Mouse (Mus musculus) intestine, embryonic 14.5 days (tissue): ENCODE data around the gene Slc25a33. TPM values are rescaled to one million over a fixed set of nuclear protein-coding genes. Genes with fewer than 3 reads are reported as not detected.
"Not testable (repeated sequence)": the region's sequence is repeated elsewhere in the genome, so short reads cannot be mapped to it uniquely, and the experiment has no call there.

Source experiments
- ATAC-seq: fragments of 200-750 bp; cut with Nextera tagmentation; replicated peaks from 2 replicates; pipeline ENCODE4 v1.8.0; 2017; ENCODE audit warnings: low read depth, moderate number of reproducible peaks, moderate TSS enrichment, moderate library complexity; ENCODE audit not compliant: low FRiP score, low TSS enrichment
- DNase-seq: peaks from one replicate; pipeline ENCODE4 v3.0.0-alpha.2; 2018; ENCODE audit warnings: low spot score
- H3K27ac ChIP-seq: fragments of 300-500 bp; sonication (generic); 2 replicates; pipeline ENCODE4 v1.5.1; 2014; ENCODE audit warnings: low read depth, mild to moderate bottlenecking, control low read depth
- H3K27me3 ChIP-seq: fragments of 300-500 bp; sonication (generic); replicated peaks from 2 replicates; pipeline ENCODE4 v1.6.1; 2014; ENCODE audit warnings: low read length, control low read depth; ENCODE audit not compliant: control insufficient read depth, insufficient read depth
- H3K36me3 ChIP-seq: fragments of 300-500 bp; sonication (generic); 2 replicates; pipeline ENCODE4 v1.6.1; 2014; ENCODE audit warnings: low read length, control low read depth; ENCODE audit not compliant: control insufficient read depth, insufficient read depth
- H3K4me1 ChIP-seq: fragments of 300-500 bp; sonication (generic); replicated peaks from 2 replicates; pipeline ENCODE4 v1.6.1; 2014; ENCODE audit warnings: low read length, control low read depth, mixed read lengths; ENCODE audit not compliant: control insufficient read depth, insufficient read depth
- H3K4me2 ChIP-seq: fragments of 300-500 bp; sonication (generic); 2 replicates; pipeline ENCODE4 v1.6.1; 2014; ENCODE audit warnings: low read length
- H3K4me3 ChIP-seq: fragments of 300-500 bp; sonication (generic); 2 replicates; pipeline ENCODE4 v1.5.1; 2014; ENCODE audit warnings: low read depth, low read length, control low read depth, mixed read lengths
- H3K9ac ChIP-seq: fragments of 300-500 bp; sonication (generic); 2 replicates; pipeline ENCODE4 v1.6.1; 2014; ENCODE audit warnings: mild to moderate bottlenecking, low read length
- H3K9me3 ChIP-seq: fragments of 300-500 bp; sonication (generic); 2 replicates; pipeline ENCODE4 v1.6.1; 2016; ENCODE audit warnings: low read length, control low read depth; ENCODE audit not compliant: control insufficient read depth
- WGBS: fragments of 180-500 bp; shearing (Covaris S2); extraction: QIAGEN DNeasy Blood & Tissue Kit; methylation state at CpG from one replicate; pipeline ENCODE4 v1.1.7; 2014; 5-methylcytosine and 5-hydroxymethylcytosine counted together
- polyA plus RNA-seq: library from polyadenylated mRNA; unstranded; fragments of >200 nt; fragmentation: Nextera tagmentation; extraction: Ambion mirVana; gene quantifications from 2 replicates; pipeline ENCODE4 v1.2.1, GENCODE M21; 2014

Gene Slc25a33
- polyA plus RNA-seq, 1 experiment from 2014 or later: 12.8 TPM

DNA sequence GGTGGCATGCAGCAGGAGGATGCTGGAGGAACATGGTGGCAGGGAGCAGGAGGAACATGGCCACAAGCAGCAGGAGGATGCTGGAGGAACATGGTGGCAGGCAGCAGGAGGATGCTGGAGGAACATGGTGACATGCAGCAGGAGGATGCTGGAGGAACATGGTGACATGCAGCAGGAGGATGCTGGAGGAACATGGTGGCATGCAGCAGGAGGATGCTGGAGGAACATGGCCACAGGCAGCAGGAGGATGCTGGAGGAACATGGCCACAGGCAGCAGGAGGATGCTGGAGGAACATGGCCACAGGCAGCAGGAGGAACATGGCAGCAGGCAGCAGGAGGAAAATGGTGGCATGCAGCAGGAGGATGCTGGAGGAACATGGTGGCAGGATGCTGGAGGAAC is 36.3 kb upstream of the Slc25a33 start:
- H3K4me2 ChIP-seq, H3K27ac ChIP-seq, H3K4me1 ChIP-seq, H3K9me3 ChIP-seq, ATAC-seq, H3K4me3 ChIP-seq, H3K36me3 ChIP-seq, H3K27me3 ChIP-seq, H3K9ac ChIP-seq, DNase-seq: not testable (repeated sequence)

DNA sequence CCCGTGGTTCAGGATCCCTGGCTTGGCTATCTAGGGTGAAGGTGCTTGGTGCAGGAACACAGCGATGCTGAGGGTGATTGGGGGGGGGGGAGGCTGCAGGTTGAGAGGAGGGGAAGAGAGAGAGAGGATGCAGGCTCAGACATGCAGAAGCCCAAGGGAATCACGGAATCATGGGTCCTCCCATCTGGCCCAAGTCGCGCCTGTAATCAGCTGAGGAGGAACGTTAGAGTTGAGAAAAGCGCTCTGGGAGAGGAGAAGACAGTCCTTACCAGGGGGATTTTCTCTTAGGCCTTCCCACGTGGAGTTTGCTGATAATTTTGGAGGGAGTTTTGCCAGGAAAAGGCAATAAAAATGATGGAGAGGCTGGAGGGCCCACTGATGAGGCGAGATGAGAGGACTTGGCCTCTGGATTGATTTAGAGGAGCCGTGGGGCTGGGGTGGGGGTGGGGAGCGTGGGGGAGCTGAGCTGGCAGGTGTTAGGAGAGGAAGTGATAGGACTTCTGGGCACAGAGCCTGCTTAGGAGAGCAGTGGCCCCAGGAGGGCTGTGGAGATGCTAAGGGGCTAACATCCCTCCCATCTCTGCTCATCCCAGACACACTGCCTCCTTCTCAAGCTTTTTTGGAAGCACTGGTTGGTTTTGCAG is 34.6 kb upstream of the Slc25a33 start:
- no peak overlapping the region for H3K4me3 ChIP-seq
- DNase-seq (no peak), ATAC-seq (no peak; the same call in 1 of the 2 replicates)
- H3K27ac ChIP-seq: no peak overlapping the region
- no peak overlapping the region for H3K9ac ChIP-seq
- H3K4me2 ChIP-seq: no peak overlapping the region
- H3K9me3 ChIP-seq: no peaks in the 10 kb centered on the region
- no peaks in the 10 kb centered on the region for H3K4me1 ChIP-seq
- H3K36me3 ChIP-seq: no peaks in the 10 kb centered on the region
- H3K27me3 ChIP-seq: 0 out of 2 replicates have a peak, but pooled peaks cover 6% of the 10 kb centered on the region
- WGBS: 30% methylated on average over 11 of the region's 11 CpGs

DNA sequence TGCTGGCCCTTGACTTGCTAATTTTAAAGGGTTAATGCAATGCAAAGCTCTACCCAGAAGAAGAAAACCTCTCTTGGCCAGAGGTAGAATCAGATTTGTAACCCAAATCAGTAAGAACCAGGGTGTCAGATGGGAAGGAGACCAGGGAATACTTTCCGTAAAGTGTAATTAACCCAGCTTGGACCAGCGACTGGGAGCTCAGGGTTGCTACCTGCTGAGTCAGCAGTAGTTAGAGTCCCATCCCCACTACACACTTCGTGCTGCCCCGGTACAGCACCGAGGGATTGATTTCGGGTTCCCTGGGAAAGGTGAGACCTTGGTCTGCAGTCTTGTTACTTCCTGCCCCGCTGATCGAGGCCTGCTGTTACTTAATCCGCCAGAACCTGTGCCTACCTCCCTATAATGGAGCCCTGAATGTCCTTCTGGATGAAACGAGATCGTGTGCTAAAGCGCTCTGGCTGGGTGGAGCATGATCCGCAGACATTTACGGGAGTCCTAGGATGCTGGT is 34.0 kb upstream of the Slc25a33 start:
- Histone ChIP-seq H3K9ac (no peak overlapping the region), H3K4me1 (no peaks in the 10 kb centered on the region), H3K27me3 (0 out of 2 replicates have a peak, but pooled peaks cover 6% of the 10 kb centered on the region), H3K4me2 (no peak overlapping the region), H3K36me3 (no peaks in the 10 kb centered on the region), H3K27ac (no peak overlapping the region), H3K4me3 (no peak overlapping the region), H3K9me3 (no peaks in the 10 kb centered on the region)
- DNase-seq: no peak
- WGBS: 43% methylated on average over 14 of the region's 14 CpGs
- ATAC-seq: no peak

DNA sequence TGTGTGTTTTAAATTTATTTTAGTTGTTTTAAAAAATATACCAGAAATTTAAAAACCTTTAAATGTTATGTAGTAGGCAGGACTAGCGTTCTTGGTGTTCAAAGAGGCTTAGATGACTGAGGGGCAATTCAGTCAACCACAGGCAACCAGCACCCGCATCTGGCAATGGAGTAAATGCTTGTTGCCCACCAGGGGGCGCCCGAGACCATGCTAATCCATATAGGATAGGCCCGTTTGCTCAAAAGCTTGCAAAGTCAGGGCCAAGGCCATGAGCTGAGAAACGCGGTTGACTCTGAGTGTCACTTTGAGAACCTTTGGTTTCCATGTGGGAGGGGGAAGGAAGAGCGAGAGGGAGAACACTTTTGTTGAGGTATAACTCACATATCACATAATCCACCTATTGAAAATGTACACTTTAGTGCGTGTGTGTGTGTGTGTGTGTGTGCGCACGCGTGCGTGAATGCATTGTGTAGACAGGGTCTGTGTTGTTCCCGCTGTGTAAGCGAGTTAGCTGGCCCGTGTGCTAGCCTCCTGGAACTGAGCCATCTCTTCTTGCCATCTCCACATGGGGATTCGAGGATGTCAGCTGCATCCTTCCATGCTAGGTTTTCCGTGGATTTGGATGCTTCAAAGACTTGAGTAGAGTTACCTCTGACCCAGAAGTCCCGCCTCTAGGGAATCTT is 32.8 kb upstream of the Slc25a33 start:
- peak; percentile 97 for DNase-seq
- ATAC-seq: peak; percentile 83
- Histone ChIP-seq H3K9ac (no peak overlapping the region), H3K9me3 (no peaks in the 10 kb centered on the region), H3K27me3 (0 out of 2 replicates have a peak, but pooled peaks cover 6% of the 10 kb centered on the region), H3K4me3 (no peak overlapping the region), H3K36me3 (no peaks in the 10 kb centered on the region), H3K4me1 (no peaks in the 10 kb centered on the region), H3K4me2 (no peak overlapping the region), H3K27ac (no peak overlapping the region)
- WGBS: 50% methylated on average over 19 of the region's 19 CpGs

DNA sequence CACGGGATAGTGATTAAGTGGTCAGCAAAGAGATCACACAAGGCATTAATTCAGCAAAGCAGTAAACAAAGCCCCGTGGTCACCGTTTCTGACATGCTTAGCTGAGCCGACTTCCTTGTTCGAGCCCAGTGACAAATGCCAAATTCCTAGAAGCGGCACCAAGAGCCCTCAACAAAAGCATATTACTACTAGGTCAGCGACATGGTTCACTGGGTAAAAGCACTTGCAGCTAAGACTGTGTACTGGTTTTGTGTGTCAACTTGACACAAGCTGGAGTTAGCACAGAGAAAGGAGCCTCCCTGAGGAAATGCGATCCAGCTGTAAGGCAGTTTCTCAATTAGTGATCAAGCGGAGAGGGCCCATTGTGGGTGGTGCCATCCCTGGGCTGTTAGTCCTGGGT is 28.2 kb upstream of the Slc25a33 start:
- WGBS: 62% methylated on average over 9 of the region's 9 CpGs
- ATAC-seq: no peak

DNA sequence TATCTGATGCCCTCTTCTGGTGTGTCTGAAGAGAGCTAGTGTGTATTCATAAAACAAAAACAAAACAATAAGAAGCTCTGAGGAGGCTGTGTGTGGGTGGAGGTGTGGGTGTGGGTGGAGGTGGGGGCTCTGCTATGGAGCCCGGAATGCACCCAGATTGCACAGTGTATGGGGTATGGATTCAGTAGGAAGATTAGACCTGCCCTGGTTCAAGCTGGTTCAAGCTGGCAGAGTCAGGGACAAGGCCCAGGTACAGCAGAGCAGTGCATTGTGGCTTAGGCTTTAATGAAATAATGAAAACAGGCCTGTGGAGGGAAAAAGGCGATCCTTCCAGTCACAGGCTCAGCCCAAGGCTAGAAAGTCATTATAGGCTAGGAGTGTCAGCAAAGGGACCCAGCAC is 26.5 kb upstream of the Slc25a33 start:
- no peak overlapping the region for H3K4me3 ChIP-seq
- ATAC-seq (no peak), DNase-seq (no peak)
- WGBS: 87% methylated on average over 2 of the region's 2 CpGs
- no peaks in the 10 kb centered on the region for H3K36me3 ChIP-seq
- peaks cover 17% of the 10 kb centered on the region; the same call in 1 of the 2 replicates for H3K4me1 ChIP-seq
- no peak overlapping the region for H3K4me2 ChIP-seq
- no peak overlapping the region for H3K27ac ChIP-seq
- H3K9me3 ChIP-seq: no peaks in the 10 kb centered on the region
- H3K9ac ChIP-seq: no peak overlapping the region
- H3K27me3 ChIP-seq: no peaks in the 10 kb centered on the region

More for the DNA sequence above, 28.2 kb upstream of the Slc25a33 start:
- no peaks in the 10 kb centered on the region for H3K27me3 ChIP-seq
- no peak overlapping the region for H3K4me3 ChIP-seq
- H3K4me2 ChIP-seq: no peak overlapping the region
- no peak for DNase-seq
- H3K9ac ChIP-seq: no peak overlapping the region
- H3K9me3 ChIP-seq: no peaks in the 10 kb centered on the region
- no peak overlapping the region for H3K27ac ChIP-seq
- peaks cover 11% of the 10 kb centered on the region; the same call in 1 of the 2 replicates for H3K4me1 ChIP-seq
- H3K36me3 ChIP-seq: no peaks in the 10 kb centered on the region

DNA sequence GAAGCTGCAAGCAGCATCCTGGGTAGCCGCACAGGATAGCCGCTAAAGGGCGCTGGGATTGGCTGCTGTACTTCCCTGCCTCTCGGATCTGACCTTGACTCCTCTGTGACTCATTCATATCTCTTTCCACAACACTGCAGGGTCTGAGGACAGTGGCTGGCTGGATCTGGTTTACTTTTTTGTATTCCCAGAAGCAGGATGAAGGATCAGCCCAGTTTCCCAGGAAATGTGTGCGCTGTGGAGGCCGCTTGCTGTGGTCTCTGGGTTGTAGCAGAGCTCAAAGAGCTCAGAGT is 26.0 kb upstream of the Slc25a33 start:
- DNase-seq (no peak), ATAC-seq (no peak)
- H3K9me3 ChIP-seq: no peaks in the 10 kb centered on the region
- no peak overlapping the region for H3K9ac ChIP-seq
- H3K4me3 ChIP-seq: no peak overlapping the region
- H3K36me3 ChIP-seq: no peaks in the 10 kb centered on the region
- 75% methylated on average over 6 of the region's 6 CpGs for WGBS
- H3K4me2 ChIP-seq: no peak overlapping the region
- H3K4me1 ChIP-seq: peaks cover 17% of the 10 kb centered on the region; the same call in 1 of the 2 replicates
- no peak overlapping the region for H3K27ac ChIP-seq
- no peaks in the 10 kb centered on the region for H3K27me3 ChIP-seq

DNA sequence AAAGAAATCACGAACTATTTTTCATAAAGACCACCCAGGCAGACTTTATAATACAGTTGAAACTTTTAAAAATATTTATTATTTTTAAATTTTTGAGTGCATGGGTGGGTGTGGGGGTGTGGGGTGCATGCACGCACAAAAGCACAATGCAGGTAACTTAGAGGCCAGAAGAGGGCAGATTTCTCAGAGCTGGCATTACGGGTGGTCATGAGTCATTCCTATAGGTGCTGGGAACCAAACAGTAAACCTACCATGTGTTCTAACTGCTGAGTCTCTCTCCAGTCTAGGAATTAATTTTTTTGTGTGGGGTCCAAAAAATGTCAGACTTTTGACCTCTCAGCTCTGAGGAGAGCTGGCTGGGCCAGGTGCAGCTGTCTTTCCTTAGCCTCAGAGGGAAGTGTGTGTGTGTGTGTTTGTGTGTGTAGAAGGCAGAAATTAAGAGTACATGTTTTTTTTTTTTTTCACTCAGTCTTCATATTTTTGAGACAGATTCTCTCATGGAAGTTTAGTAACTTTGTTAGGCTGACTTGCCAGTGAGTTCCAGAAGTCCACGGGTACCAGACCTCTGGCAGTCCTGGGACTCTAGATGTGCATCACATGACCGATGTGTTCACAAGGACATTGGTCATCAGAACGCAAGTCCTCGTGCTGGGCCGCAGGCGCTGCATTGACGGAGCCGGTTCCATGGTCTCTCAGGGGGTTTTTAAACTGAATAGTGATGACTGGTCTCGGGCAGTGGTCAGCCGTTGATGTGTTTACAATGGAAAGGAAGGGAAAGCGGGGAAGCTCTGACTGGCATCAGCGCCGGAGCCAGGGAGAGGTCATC is 25.5 kb upstream of the Slc25a33 start:
- H3K4me2 ChIP-seq: no peak overlapping the region
- H3K4me1 ChIP-seq: peaks cover 17% of the 10 kb centered on the region; the same call in 1 of the 2 replicates
- H3K27me3 ChIP-seq: no peaks in the 10 kb centered on the region
- H3K36me3 ChIP-seq: no peaks in the 10 kb centered on the region
- H3K4me3 ChIP-seq: no peak overlapping the region
- no peak overlapping the region for H3K27ac ChIP-seq
- DNase-seq: no peak
- no peak overlapping the region for H3K9ac ChIP-seq
- no peaks in the 10 kb centered on the region for H3K9me3 ChIP-seq
- 79% methylated on average over 16 of the region's 16 CpGs for WGBS
- ATAC-seq: no peak
